In genomic region chr16:11073060-11073459, GRCm38 (mm10) we compare ENCODE assay signal across 10 mouse cellular contexts. TPM values are rescaled to one million over a fixed set of nuclear protein-coding genes. Genes with fewer than 3 reads are reported as not detected.
DNase-seq lines count a peak whose midpoint lies in the region; ATAC-seq and TF ChIP-seq lines count a peak whose summit lies in the region.
"Had no signal": no experiment of that assay in that cellular context is flagged by ENCODE, and none has a peak within 500 bp of the region (broad histone marks: within the 10 kb centered on the region; RNA-seq: fewer than 3 reads in every experiment).

No protein-coding gene starts in this region.

- H3K4me1 ChIP-seq in cerebellum, adult 2 months (ENCODE audit: control insufficient read depth, insufficient read depth, low read length) = peaks cover 54% of the 10 kb centered on the region
- peaks cover 73% of the 10 kb centered on the region for H3K4me1 ChIP-seq in neural tube, embryonic 13.5 days (replicated peaks)

- H3K27ac ChIP-seq in layer of hippocampus, adult 2 months = peak overlapping the region; percentile 64
- H3K27ac ChIP-seq in cerebellum, adult 2 months (ENCODE audit: insufficient read depth, low read length) = no peak overlapping the region
- peak overlapping the region; percentile 68 for H3K27ac ChIP-seq in neural tube, embryonic 13.5 days (replicated peaks)

- no peak overlapping the region for H3K4me3 ChIP-seq in layer of hippocampus, adult 2 months
- no peak overlapping the region for H3K4me3 ChIP-seq in cerebellum, adult 2 months (replicated peaks; ENCODE audit: insufficient read depth, low read depth, low read length)
- no peak overlapping the region for H3K4me3 ChIP-seq in neural tube, embryonic 13.5 days
- H3K4me3 ChIP-seq: myocyte had no signal

- no peak for TF ChIP-seq CTCF in layer of hippocampus, adult 2 months (conservative IDR thresholded peaks at IDR 0.05)
- TF ChIP-seq CTCF in cerebellum, adult 2 months (IDR thresholded peaks at IDR 0.05; ENCODE audit: borderline replicate concordance, insufficient read depth, low read depth, low read length) = no peak

- peak; percentile 38 for DNase-seq in CD4-positive, CD25-positive, alpha-beta regulatory T cell, adult 2 months (ENCODE audit: low read depth, low spot score)
- no peak for DNase-seq in layer of hippocampus, adult 2 months (ENCODE audit: low spot score in 2 of 2)
- no peak for DNase-seq in layer of hippocampus, postnatal 14 days (ENCODE audit: low spot score in 2 of 2)
- peak; percentile 54 to 67 for DNase-seq in cerebellum, adult 2 months
- no peak for DNase-seq in testis, postnatal 14 days (ENCODE audit: low spot score)
- no peak for DNase-seq in heart, postnatal 14 days
- DNase-seq: lung, embryonic 14.5 days had no signal

- no peak for TF ChIP-seq POLR2A in cerebellum, adult 2 months (IDR thresholded peaks at IDR 0.05; ENCODE audit: borderline replicate concordance, insufficient read depth, low read length)

- no peak overlapping the region for H3K9ac ChIP-seq in neural tube, embryonic 13.5 days
- H3K9ac ChIP-seq: lung, embryonic 14.5 days had no signal

- no peak overlapping the region for H3K4me2 ChIP-seq in neural tube, embryonic 13.5 days
- H3K4me2 ChIP-seq: lung, embryonic 14.5 days had no signal

- H3K36me3 ChIP-seq in neural tube, embryonic 13.5 days = peaks cover 61% of the 10 kb centered on the region

- intact Hi-C loops in heart, postnatal 14 days (cut with DNase I) = no loop called here

- 40% methylated on average over 6 of the region's 6 CpGs for WGBS in cerebellum, adult 2 months
- 71% methylated on average over 6 of the region's 6 CpGs for WGBS in neural tube, embryonic 13.5 days

- no peak for ATAC-seq in CD4-positive, CD25-positive, alpha-beta regulatory T cell, adult 4 months
- ATAC-seq in neural tube, embryonic 13.5 days (ENCODE audit: low read depth) = no peak

- no peaks in the 10 kb centered on the region for H3K9me3 ChIP-seq in neural tube, embryonic 13.5 days

- H3K27me3 ChIP-seq in cerebellum, adult 2 months (ENCODE audit: control insufficient read depth, insufficient read depth, low read length) = no peaks in the 10 kb centered on the region
- no peaks in the 10 kb centered on the region for H3K27me3 ChIP-seq in neural tube, embryonic 13.5 days

RNA-seq across cellular contexts. Expression of gene Litaf, which starts 7.1 kb away (rescaled TPM):
- polyA plus RNA-seq in CD4-positive, CD25-positive, alpha-beta regulatory T cell, adult 4 months (2017; shearing (Covaris generic)) = 10 to 100 TPM; 47.2 to 61.2 TPM
- total RNA-seq in layer of hippocampus, adult 2 months (2021) = 10 to 100 TPM; 14.1 to 14.5 TPM
- 10 to 100 TPM; 12.2 to 15.0 TPM for total RNA-seq in layer of hippocampus, postnatal 14 days (2021)
- polyA plus RNA-seq in cerebellum, adult 2 months (2012; rRNA removed) = 60.7 and 82.3 TPM in 2 replicates
- polyA plus RNA-seq in neural tube, embryonic 13.5 days (2015; fragmentation: Nextera tagmentation; extraction: Ambion mirVana) = 41.2 and 41.5 TPM in 2 replicates
- total RNA-seq in heart, postnatal 14 days (2021) = 10 to 100 TPM; 29.5 to 30.6 TPM

RNA-seq across cellular contexts. Expression of gene Snn, which starts 12.3 kb away (rescaled TPM):
- 1 to 10 TPM; 1.3 to 3.5 TPM for polyA plus RNA-seq in CD4-positive, CD25-positive, alpha-beta regulatory T cell, adult 4 months (2017; shearing (Covaris generic))
- total RNA-seq in layer of hippocampus, adult 2 months (2021) = 100 to 1,000 TPM; 171 TPM
- total RNA-seq in layer of hippocampus, postnatal 14 days (2021) = 100 to 1,000 TPM; 219 to 230 TPM
- polyA plus RNA-seq in cerebellum, adult 2 months (2012; rRNA removed) = 124 and 138 TPM in 2 replicates
- 123 and 124 TPM in 2 replicates for polyA plus RNA-seq in neural tube, embryonic 13.5 days (2015; fragmentation: Nextera tagmentation; extraction: Ambion mirVana)
- total RNA-seq in heart, postnatal 14 days (2021) = 10 to 100 TPM; 33.5 to 37.4 TPM

Comparison
In these comparisons a context has a peak if more than half of its experiments do, and no peak if none do; other contexts are left out.
1. DNase-seq: peak in CD4-positive, CD25-positive, alpha-beta regulatory T cell, adult 2 months (single experiment) and cerebellum, adult 2 months (2 of 2); none in layer of hippocampus, adult 2 months (0 of 2), layer of hippocampus, postnatal 14 days (0 of 2), testis, postnatal 14 days (single experiment) and heart, postnatal 14 days (0 of 2).
2. RNA of gene Snn, which starts 12.3 kb away (total RNA-seq): 219 to 230 TPM in layer of hippocampus, postnatal 14 days and 171 TPM in layer of hippocampus, adult 2 months; 33.5 to 37.4 TPM in heart, postnatal 14 days; every median in the first group is over 4 times any median in the second.